Mouse (Mus musculus) embryonic fibroblast, embryonic 13.5 days (primary cell): ENCODE results near the gene Camk2g.

Source experiments
- CTCF ChIP-seq: IDR thresholded peaks from 2 replicates; pipeline ENCODE4 v1.5.1; 2011; ENCODE audit warnings: mild to moderate bottlenecking, control low read depth, low read length, moderate library complexity, borderline replicate concordance; ENCODE audit not compliant: insufficient read depth
- POLR2A ChIP-seq: IDR thresholded peaks from 2 replicates; pipeline ENCODE4 v1.6.1; 2011; ENCODE audit warnings: low read depth, mild to moderate bottlenecking, control low read depth, low read length, moderate library complexity

DNA sequence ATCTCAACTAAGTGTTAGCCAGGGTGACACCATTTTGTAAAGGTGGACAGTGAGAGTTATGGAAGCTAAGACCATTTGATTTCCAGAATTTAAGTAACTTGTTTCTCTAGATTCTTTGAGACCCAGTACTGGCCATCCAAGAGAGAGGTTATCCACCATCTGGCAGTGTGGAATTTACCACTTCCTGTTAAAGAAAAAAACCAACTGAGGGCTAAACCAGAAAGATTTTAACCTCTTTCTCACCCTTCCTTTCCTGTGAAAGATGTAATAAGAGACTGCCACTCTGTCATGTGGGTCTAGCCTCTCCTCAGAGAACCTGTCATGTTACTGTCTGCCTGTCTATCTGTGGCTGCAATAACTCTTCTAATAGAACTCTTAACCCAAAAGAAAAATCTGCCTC is 15.9 kb upstream of the Camk2g start:
- TF ChIP-seq CTCF, result no peak
- TF ChIP-seq POLR2A, result no peak
